Mouse (Mus musculus) left cerebral cortex, adult 11 months (tissue): ENCODE results near the gene Cadm4.

Source experiments
- DNase-seq: peaks from one replicate; pipeline ENCODE4 v3.0.0; 2022; ENCODE audit warnings: low spot score

Gene Cadm4

GRCm38 (mm10) chr7:24531211-24531971, 49.6 kb downstream of the Cadm4 start:
- DNase-seq: no peak

DNA sequence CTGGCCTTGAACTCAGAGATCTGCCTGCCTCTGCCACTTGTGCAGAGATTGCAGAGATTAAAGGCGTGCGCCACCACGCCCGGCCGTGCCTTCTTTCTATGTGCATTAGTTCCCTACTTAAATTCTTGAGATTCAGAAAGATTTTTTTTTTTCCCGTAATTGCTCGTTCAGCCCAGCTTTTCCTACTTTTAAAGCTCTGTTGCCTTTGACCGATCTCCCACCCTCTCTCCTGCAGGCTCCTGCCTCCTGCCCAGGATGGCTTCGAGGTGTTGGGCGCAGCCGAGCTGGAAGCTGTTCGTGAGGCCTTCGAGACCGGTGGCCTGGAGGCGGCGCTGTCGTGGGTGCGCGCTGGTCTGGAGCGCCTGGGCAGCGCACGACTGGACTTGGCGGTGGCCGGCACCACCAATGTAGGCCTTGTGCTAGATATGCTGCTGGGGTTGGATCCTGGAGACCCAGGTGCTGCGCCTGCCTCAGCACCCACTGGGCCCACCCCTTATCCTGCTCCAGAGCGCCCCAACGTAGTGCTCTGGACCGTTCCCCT, 51.3 kb downstream of the Cadm4 start:
- DNase-seq: no peak

GRCm38 (mm10) chr7:24533806-24534205, 52.0 kb downstream of the Cadm4 start:
- DNase-seq: no peak

- DNase-seq: no peak
Measured at GRCm38 (mm10) chr7:24534301-24534700, 52.5 kb downstream of the Cadm4 start.

DNA sequence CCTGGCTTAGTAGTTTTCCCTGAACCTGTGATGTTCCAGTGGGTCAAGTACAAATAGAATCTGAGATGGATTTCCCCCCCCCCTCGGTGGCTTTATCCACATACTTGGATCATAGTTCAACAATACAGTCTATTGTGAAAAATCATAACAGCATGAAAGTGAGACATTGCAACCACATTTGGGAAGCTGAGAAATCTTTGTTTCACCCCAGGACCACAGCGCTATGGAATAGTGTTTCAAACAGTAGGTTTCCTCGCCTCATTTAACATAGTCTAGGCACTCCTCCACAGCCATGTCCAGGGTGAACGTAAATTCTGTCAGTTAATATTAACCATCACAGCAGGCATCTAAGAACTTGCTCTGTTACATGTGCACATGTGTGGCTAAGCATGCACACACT, 55.3 kb downstream of the Cadm4 start:
- DNase-seq: no peak

- DNase-seq: no peak
Measured at GRCm38 (mm10) chr7:24537591-24537990, 55.8 kb downstream of the Cadm4 start.

- DNase-seq: no peak
Measured at GRCm38 (mm10) chr7:24538154-24538553, 56.3 kb downstream of the Cadm4 start.

- no peak for DNase-seq
Measured at GRCm38 (mm10) chr7:24538701-24539100, 56.9 kb downstream of the Cadm4 start.

GRCm38 (mm10) chr7:24539686-24540085, 57.9 kb downstream of the Cadm4 start:
- no peak for DNase-seq

DNA sequence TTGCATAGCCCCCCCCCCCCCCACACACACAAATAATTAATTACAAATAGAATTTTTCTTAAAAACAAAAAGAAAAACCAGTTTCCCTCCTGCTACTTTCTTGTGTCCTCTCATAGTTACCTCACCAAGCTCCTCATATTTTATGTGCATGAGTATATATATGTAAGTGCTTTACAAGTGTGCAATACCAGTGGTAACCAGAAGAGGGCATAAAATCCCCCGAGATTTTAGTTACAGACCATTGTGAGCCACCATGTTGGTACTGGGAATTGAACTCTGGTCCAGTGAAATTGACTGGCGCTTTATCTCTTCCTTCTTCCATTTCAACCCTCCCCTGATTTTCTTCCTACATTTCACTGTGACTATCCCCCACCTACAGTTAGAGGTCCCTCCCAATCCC, 62.7 kb downstream of the Cadm4 start:
- DNase-seq: no peak

DNA sequence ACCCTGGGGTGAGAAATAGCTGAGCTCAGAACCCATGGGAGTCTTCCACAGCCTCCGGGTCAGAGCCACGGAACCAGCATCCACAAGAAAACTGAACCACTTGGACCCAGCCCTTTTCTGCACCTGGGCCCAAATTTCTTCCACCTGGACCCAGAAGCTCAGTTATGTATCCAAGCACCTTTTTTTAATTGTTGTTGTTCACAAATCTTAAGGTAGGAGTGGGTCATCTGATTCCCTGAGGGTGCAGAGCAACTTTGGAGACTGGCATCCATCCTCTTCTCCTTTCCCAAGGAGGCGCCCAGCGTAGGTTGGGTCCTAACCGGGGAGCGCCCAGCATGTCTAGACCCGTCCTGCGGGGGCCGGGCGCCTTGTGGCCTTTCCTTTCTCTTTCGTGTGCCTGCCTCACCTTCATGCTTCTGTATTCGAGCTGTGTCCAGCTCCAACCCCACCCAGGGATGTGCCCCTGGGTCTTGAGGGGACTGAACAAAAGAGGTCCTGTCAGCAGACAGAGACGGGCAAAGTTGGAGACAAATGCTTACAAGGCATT, 64.3 kb downstream of the Cadm4 start, which contains the start of the genes Pinlyp and Xrcc1:
Gene Pinlyp, minus strand, starts transcription at position 51 of the 547 bp plus-strand sequence.
Gene Xrcc1, plus strand, starts transcription at position 222 of the 547 bp plus-strand sequence.
- DNase-seq: no peak

GRCm38 (mm10) chr7:24546634-24547389, 65.0 kb downstream of the Cadm4 start:
- peak; percentile 99 for DNase-seq

DNA sequence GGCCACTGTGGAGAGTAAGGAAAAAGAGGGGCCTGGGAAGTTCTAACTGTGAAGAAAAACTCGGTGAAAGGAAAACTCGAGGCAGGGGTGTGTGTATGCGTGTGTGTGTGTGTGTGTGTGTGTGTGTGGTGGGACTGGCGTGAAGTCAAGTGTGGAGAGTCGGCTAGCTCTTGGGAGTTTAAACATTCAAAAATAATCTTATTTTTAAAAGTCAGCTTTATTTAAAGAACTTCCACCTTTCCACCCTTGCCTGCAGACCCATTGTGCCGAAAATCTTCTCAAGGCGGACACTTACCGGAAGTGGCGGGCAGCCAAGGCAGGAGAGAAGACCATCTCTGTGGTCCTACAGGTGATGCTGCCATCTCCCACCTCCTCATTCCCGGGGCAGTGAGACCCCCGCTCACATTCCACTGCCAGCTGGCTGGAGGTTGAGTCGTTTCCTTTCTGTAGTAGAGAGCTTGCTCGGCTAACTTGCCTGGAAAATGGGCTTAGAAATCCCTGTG, 65.8 kb downstream of the Cadm4 start:
- DNase-seq: no peak

DNA sequence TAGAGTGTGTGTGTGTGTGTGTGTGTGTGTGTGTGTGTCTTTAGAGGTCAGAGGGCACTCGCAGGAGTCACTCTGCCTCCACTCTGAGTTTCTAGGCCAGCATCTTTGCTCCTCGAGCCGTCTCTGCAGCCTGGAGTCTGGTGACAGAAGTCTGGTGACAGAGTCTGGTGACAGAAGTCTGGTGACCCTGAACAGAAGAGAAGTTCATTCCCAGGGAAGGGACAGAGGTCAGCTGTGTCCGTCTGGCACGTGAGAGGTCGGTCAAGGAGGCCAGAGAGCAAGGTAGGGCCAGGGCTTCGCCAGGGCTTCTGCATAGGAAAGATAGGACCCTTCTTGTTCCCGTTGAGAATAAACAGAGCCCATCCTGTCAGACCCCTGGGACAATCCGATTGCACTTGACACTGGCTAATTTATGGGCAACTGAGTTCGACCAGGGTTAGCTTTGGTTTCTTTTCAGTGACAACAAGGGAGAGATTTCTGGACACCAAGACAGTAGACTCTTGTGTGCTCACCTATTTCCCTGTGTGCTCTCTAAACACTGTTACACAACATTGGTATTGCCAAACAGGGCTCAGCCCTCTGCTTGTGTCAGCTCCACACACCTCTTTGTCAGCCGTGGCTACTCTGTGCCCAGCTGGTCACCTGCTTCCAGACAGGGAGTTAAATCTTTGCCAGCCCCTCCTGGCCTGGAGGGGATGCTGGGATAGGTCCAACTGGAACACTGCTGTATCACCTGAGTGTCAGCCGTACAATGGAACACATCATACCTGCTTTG, 70.3 kb downstream of the Cadm4 start:
- no peak for DNase-seq
